Mouse (Mus musculus): Measurements from ENCODE around the gene Mttp.
A peak's percentile ranks its signal among the peaks of the same experiment; 100 is the strongest.
"Not testable (repeated sequence)": the region's sequence is repeated elsewhere in the genome, so short reads cannot be mapped to it uniquely, and the experiment has no call there.

The Mttp gene

DNA sequence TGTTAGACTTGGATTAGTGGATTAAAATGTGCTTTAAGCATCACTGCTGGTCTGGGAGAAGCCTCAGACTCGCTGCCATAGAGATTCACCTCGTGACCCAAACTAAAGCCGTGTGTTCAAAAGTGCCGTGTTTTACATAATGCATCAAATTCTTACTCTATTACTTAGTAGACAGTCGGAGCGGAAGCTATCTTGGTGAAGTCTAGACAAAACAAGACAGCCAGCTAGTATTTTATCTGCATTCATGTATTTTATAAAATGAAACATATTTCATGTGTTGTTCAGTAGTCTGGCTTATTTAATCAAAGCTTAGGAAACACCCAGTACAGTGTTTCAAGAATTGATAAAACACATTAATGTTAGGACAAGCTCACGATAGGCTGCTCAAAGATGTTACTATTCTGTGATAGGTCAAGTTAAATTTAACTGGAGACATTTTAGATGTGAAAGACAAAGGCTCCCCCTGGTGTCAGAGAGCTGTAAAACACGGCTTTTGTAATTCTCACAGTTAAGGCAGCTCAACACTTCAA, at the start of gene Mttp:
Gene Mttp, minus strand, starts transcription at position 327 of the 530 bp plus-strand sequence.
- DNase-seq (ENCODE audit: low spot score in 2 of 2), result peak; percentile 75 to 86

DNA sequence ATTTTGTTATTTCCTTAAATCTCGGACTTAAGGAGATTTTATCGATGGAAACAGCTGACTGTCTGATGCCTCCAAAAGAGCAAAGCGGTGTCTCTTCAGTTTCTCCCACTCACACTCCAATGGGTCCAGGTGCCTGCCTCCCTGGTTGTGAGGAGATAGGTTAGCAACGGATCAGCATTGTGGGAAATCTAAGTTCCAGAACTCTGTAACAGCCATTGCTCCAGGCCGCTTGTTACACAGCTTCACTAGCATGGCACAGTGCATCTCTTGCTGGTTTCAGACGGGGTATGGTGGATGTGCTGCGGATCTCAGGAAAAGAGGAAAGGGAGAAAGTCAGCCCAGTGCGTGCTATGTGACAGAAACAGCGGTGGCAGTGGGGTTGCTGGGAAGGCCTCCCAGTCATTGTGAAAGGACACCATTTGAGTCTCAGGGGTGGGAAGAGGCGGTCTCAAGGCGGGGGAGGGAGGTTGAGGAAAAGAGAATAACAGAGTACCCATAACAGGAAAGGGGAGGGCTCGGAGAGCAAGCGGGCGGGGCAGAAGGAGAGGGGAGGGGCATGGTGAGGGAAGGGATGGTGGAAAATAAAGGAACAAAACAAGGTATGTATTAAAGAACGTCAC, 49.0 kb upstream of the Mttp start, which contains the start of gene 4930579F01Rik:
Gene 4930579F01Rik, minus strand, starts transcription at position 143 of the 620 bp plus-strand sequence.
- no peak for DNase-seq (ENCODE audit: low spot score in 2 of 2)

GRCm38 (mm10) chr3:138192260-138192659, 47.5 kb upstream of the Mttp start:
- DNase-seq (ENCODE audit: low spot score in 2 of 2), result no peak

GRCm38 (mm10) chr3:138185995-138186930, 41.5 kb upstream of the Mttp start:
- no peak for DNase-seq (ENCODE audit: low spot score in 2 of 2)

GRCm38 (mm10) chr3:138185290-138185689, 40.5 kb upstream of the Mttp start:
- no peak for DNase-seq (ENCODE audit: low spot score in 2 of 2)

- DNase-seq (ENCODE audit: low spot score in 2 of 2), result no peak
Observed at GRCm38 (mm10) chr3:138183371-138183770, 38.6 kb upstream of the Mttp start.

DNA sequence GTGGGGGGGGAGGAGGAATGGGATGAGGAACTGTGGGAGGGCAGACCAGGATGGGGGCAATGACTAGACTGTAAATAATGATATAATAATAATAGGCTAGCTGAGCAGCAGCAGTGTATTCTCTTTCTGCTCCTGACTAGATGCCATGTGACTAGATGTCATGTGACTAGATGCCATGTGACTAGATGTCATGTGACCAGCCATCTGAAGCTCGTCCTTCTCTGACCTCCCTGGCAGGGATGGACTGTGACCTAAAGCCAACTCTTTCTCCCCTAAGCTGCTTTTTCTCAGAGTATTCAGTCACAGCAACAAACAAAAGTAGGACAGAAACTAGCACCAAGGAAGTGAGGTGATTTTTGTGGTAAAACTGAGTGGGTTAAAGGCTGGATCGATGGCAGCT, 37.3 kb upstream of the Mttp start:
- DNase-seq (ENCODE audit: low spot score in 2 of 2), result no peak

DNA sequence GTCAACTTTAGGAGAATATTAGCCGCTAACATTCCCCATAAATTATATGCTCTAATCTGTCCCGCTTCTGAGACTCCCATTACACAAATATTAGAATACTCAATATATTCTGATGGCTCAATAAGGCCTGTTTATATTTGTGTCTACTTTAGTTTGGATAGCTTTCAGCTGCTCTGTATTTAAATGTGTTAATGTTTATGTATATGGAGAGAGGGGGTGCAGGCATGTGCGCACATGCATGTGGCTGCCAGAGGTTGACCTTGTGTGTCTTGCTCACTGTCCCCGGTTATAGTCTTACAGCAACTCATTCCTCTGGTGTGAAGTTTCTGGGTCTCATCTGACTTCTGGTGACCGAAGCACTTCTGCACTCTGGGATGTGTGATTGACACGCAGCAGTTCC, 30.8 kb upstream of the Mttp start:
- DNase-seq (ENCODE audit: low spot score in 2 of 2), result no peak

GRCm38 (mm10) chr3:138173291-138173690, 28.5 kb upstream of the Mttp start:
- DNase-seq (ENCODE audit: low spot score in 2 of 2), result no peak

- DNase-seq (ENCODE audit: low spot score in 2 of 2), result no peak
Observed at GRCm38 (mm10) chr3:138162553-138163183, 17.9 kb upstream of the Mttp start.

DNA sequence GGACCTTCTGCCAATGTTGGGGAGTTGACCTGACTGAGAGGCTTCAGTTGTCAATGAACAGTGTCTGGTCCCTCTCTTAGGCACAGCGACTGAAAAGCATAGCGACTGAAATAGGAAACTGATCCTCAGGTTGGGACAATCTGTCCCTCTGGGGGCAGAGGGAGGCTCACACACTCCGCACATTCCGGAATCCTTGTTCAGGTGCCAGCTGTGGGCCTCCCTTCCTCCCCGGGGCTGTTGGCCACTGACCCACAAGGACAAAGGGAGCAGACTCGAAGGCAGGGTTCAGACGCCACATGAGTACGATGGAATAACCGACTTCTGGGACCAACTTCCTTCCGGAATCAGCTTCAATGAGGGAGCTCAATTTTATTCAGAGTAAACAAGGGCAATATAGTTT, 16.9 kb upstream of the Mttp start:
- DNase-seq (ENCODE audit: low spot score in 2 of 2), result no peak

GRCm38 (mm10) chr3:138156651-138157050, 11.9 kb upstream of the Mttp start:
- DNase-seq (ENCODE audit: low spot score in 2 of 2), result no peak

- no peak for DNase-seq (ENCODE audit: low spot score in 2 of 2)
Observed at GRCm38 (mm10) chr3:138155062-138155461, 10.3 kb upstream of the Mttp start.

DNA sequence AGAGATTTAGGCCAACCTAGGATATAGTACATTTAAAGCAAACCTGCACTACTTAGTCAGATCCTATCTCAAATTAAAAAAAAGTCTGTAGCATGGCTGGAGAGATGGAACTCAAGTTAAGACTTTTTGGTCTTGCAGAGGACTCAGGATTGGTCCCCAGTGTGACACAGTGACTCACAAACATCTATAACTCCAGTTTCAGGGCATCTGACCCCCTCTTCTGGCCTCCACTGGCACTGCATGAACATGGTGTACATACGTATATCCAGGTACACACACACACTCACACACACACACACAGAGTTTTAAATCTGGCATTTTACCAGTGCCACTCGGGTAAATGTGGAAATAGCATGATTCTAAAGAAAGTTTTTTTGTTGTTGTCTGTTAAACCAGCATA, 4.0 kb upstream of the Mttp start:
- DNase-seq (ENCODE audit: low spot score in 2 of 2), result no peak

DNA sequence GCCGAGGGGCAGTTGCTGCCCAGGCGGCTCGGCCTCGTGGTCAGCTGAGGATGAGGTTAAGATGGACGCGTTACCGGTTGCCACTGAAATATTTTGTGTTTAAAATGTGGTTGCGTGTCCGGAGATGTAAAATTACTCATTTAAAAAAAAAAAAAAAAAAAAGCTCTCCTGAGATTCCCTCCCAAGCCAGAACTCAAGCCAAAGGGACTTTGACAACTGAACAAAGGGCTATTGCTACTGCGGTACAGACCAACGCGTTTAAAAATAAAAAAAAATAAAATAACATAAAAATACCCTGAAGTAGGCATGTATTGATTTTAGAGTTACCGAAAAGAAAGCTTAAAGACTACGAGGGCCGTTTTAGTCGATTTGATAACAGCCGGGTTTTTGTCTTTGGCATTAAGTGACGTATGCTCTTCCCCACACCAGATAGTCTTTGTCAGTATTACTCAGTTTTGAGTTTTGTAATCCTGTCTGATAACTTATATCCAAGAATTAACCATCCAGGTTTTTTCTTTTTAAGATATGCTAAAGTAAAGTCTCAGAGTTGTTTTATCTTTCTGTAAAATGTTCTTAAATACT, 617 bp downstream of the Mttp start:
- DNase-seq (ENCODE audit: low spot score in 2 of 2), result no peak

GRCm38 (mm10) chr3:138143315-138144059, 1.3 kb downstream of the Mttp start, which contains the start of gene Trmt10a:
Gene Trmt10a (plus strand): TSS chr3:138143448.
- DNase-seq (ENCODE audit: low spot score in 2 of 2), result peak; percentile 94 to 97

DNA sequence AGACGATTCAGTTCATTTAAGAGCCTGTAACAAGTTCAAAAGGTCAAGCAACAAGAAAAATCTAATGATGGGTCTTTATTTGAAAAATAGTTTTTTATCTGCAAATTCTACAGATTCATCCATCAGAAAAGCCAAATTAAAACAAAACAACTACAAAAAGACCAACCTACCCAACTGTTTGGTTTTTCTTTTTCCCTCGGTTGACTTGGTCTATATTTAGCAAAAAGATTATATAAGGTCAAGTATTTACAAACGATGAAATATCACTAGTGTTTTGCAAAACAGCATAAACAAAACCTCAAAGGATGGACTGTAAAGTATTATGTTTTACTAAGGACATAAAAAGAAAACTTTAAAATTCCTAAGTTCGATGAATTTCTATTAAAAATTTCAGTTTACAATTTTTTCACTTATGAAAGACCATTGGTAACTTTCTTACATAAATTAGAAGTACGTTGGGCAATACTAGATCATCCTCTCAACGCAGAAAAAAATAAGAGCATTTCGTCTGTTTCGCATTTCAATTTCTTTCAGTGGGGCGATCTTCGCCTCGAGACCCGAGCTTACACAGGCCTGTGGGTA, 1.9 kb downstream of the Mttp start:
- no peak for DNase-seq (ENCODE audit: low spot score in 2 of 2)

GRCm38 (mm10) chr3:138142052-138142732, 2.6 kb downstream of the Mttp start:
- DNase-seq (ENCODE audit: low spot score in 2 of 2), result no peak

DNA sequence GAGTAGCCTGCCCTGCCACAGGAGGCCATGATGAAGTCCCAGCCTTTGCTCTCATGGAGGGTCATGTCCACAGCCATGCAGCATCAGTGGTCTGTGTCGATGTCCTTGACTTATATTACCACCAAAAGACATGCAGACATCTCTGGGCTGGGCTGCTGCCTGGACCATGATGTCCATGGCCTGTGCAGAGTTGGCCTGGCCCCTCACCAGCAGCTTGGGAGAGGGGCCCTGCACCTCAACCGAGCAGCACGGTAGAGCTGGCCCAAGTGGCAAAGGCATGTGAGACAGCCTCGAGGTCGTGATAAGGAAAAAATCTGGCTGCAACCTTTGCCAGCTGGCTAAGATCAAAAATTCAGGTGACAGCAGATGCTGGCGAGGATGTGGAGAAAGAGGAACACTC, 5.1 kb downstream of the Mttp start:
- DNase-seq (ENCODE audit: low spot score in 2 of 2), result no peak

DNA sequence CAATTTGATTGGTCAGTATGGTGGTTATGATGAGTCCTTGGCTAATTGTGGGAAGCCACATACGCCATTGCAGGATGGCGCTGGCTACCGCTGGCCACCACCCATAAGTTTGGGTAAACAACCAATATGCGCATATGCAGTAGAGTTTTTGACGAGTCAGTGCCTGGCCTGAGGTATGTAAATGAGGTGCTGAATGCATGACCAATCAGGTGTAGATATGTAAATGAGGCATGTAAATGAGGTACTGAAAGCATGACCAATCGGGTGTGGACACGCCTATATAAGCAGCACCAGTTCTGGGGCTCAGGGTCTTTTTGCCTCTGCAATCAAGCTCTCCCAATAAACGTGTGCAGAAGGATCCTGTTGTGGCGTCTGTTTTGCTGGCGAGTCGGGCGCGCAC, 6.6 kb downstream of the Mttp start:
- DNase-seq (ENCODE audit: low spot score in 2 of 2), result not testable (repeated sequence)

Measured in spleen, postnatal 36 days (tissue).